Mouse (Mus musculus) cerebellum, adult 2 months (tissue): ENCODE data around the gene Spint4.

ENCODE experiments used
- CTCF ChIP-seq: fragments of 200-500 bp; IDR thresholded peaks from 2 replicates; pipeline ENCODE4 v1.5.1; 2011; ENCODE audit warnings: low read depth, mild to moderate bottlenecking, control low read depth, low read length, moderate library complexity, borderline replicate concordance; ENCODE audit not compliant: insufficient read depth
- POLR2A ChIP-seq: fragments of 200-500 bp; IDR thresholded peaks from 2 replicates; pipeline ENCODE4 v1.6.1; 2011; ENCODE audit warnings: low read length, control low read depth, borderline replicate concordance; ENCODE audit not compliant: insufficient read depth

GRCm38 (mm10) chr2:164698201-164698600 is at the start of gene Spint4:
- TF ChIP-seq POLR2A (no peak), CTCF (no peak)
